Mouse (Mus musculus): ENCODE data around the gene 1600015I10Rik.

DNA sequence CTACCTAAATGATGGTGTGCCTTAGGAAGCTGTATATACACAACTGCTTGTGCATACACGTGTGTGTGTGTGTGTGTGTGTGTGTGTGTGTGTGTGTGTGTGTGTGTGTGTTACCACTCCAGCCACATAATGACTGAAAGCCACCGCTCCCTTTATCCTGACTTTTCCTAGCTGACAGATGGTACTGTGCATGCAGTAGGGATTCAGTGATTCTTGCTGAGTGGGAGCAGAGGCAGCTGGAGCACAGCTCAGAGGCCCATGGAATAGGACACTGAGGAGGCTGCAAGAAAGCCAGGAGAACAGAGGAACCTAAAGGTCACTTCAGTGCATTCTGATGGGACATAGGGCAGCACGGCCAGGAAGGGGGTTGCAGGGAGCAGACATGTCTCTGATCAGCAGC, 52.6 kb downstream of the 1600015I10Rik start:
- TF ChIP-seq CTCF (IDR thresholded peaks at IDR 0.05; ENCODE audit: insufficient read depth, low read length) (no peak), POLR2A (IDR thresholded peaks at IDR 0.05; ENCODE audit: borderline replicate concordance, extremely low read depth, low read depth, low read length) (no peak)
